Mouse (Mus musculus) CD4-positive naive resting alpha-beta T cell, adult 57 days (primary cell): ENCODE data around the gene Azi2. TPM values are rescaled to one million over a fixed set of nuclear protein-coding genes. Genes with fewer than 3 reads are reported as not detected.

Experiments used
- total RNA-seq: library from RNA; stranded (reverse); gene quantifications from one replicate; pipeline ENCODE4 v1.2.4, GENCODE M21; 2023

Gene Azi2
- 173 TPM for total RNA-seq

DNA sequence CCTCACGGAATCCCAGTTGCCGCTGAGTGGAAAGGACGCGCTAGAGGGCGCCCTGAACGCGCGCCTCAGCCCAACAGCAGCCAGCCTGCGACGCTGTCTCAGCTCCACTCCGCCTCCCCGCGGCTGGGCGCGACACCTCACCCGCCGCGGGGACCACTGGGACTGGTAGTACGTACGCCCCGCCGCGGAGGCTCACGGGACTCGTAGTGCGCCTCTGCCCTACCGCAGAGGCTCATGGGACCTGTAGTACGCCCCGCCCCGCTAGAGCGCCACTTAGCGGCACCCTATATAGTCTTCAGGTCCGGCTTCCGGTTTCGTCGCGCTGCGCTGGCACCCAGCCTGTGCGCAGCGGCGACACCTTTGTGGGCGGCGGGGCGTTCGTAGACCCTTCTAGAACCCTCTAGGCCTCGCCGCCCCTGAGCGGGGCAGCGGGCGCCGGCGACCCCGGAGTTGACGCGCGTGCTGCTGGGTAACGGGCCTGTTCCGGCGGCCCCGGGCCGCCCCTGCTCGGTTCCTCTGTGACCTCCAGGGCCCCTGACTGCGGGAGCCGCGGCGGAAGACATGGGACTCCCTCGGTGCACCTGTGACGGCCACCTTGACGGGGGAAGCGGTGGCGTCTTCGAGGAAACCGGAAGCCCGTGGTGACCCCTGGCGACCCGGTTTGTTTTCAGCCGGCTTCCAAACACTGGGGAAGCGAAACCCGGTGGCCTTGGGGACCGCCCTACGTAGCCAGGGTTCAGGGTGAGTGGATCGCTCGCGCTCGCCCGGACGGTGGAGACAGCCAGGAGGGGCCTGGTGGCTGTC, at the start of gene Azi2:
Gene Azi2, plus strand, starts transcription at position 282 of the 804 bp plus-strand sequence.

Other genes starting within 250 kb of the Azi2 start
- 25.6 TPM for gene Cmc1, start 109.7 kb downstream of the Azi2 start, total RNA-seq